Mouse (Mus musculus) liver, adult 2 months (tissue): ENCODE measurements at regions not wholly inside any gene's neighbourhood (a gene's known extent, or its start where the extent isn't known, plus 50 kb on each side); places are given as distances from the start of the nearest gene placed in this dataset.

Experiments used
- CTCF ChIP-seq: fragments of 200-500 bp; IDR thresholded peaks from 2 replicates; pipeline ENCODE4 v1.5.1; 2011; ENCODE audit warnings: low read depth, low read length, control low read depth
- POLR2A ChIP-seq: fragments of 200-500 bp; IDR thresholded peaks from 2 replicates; pipeline ENCODE4 v1.6.1; 2011; ENCODE audit warnings: low read length, control low read depth; ENCODE audit not compliant: insufficient read depth; ENCODE audit errors: extremely low read depth

GRCm38 (mm10) chr5:111987036-111987435, 253.3 kb downstream of the Gm26897 start:
- TF ChIP-seq POLR2A (no peak), CTCF (no peak)
